Mouse (Mus musculus) A20 (cell line): ENCODE results near the gene Arntl2.

Experiments used
- DNase-seq: peaks from one replicate; pipeline ENCODE4 v3.0.0-alpha.2; 2011; ENCODE audit warnings: low read depth, low spot score

The Arntl2 gene

GRCm38 (mm10) chr6:146778055-146778454, 17.8 kb upstream of the Arntl2 start:
- no peak for DNase-seq

- no peak for DNase-seq
Measured at GRCm38 (mm10) chr6:146781566-146781965, 14.3 kb upstream of the Arntl2 start.

GRCm38 (mm10) chr6:146793527-146793926, 2.3 kb upstream of the Arntl2 start:
- peak; percentile 27 for DNase-seq

GRCm38 (mm10) chr6:146795166-146795923, 510 bp upstream of the Arntl2 start:
- peak; percentile 40 for DNase-seq

GRCm38 (mm10) chr6:146797446-146797845, 1.6 kb downstream of the Arntl2 start:
- DNase-seq, result no peak

GRCm38 (mm10) chr6:146809991-146810390, 14.1 kb downstream of the Arntl2 start:
- DNase-seq, result no peak

GRCm38 (mm10) chr6:146813007-146813406, 17.2 kb downstream of the Arntl2 start:
- DNase-seq, result no peak

GRCm38 (mm10) chr6:146820177-146820965, 24.5 kb downstream of the Arntl2 start:
- peak; percentile 96 for DNase-seq

GRCm38 (mm10) chr6:146821958-146822357, 26.1 kb downstream of the Arntl2 start:
- DNase-seq, result no peak

- peak; percentile 57 for DNase-seq
Measured at GRCm38 (mm10) chr6:146824727-146825486, 29.1 kb downstream of the Arntl2 start.

- DNase-seq, result no peak
Measured at GRCm38 (mm10) chr6:146825487-146825773, 29.6 kb downstream of the Arntl2 start.

- no peak for DNase-seq
Measured at GRCm38 (mm10) chr6:146831320-146831719, 35.5 kb downstream of the Arntl2 start.

- DNase-seq, result peak; percentile 49
Measured at GRCm38 (mm10) chr6:146833485-146834314, 37.8 kb downstream of the Arntl2 start.

GRCm38 (mm10) chr6:146834342-146834741, 38.5 kb downstream of the Arntl2 start:
- DNase-seq, result no peak

GRCm38 (mm10) chr6:146835784-146836183, 39.9 kb downstream of the Arntl2 start:
- DNase-seq, result no peak

GRCm38 (mm10) chr6:146837316-146837715, 41.5 kb downstream of the Arntl2 start:
- no peak for DNase-seq

- DNase-seq, result no peak
Measured at GRCm38 (mm10) chr6:146838366-146838765, 42.5 kb downstream of the Arntl2 start.

GRCm38 (mm10) chr6:146838863-146839262, 43.0 kb downstream of the Arntl2 start:
- DNase-seq, result no peak

GRCm38 (mm10) chr6:146844867-146845266, 49.0 kb downstream of the Arntl2 start:
- DNase-seq, result no peak

- peak; percentile 47 for DNase-seq
Measured at GRCm38 (mm10) chr6:146845347-146845746, 49.5 kb downstream of the Arntl2 start.
